Mouse (Mus musculus) limb, embryonic 12.5 days (tissue): ENCODE data around the gene Rad54l2. TPM values are rescaled to one million over a fixed set of nuclear protein-coding genes. Genes with fewer than 3 reads are reported as not detected.

Source experiments
- ATAC-seq: fragments of 200-750 bp; cut with Nextera tagmentation; 2 replicates; pipeline ENCODE4 v1.8.0; 2017; ENCODE audit warnings: low read depth, moderate TSS enrichment; ENCODE audit not compliant: insufficient number of reproducible peaks, insufficient read depth, low FRiP score, low TSS enrichment
- H3K27ac ChIP-seq: fragments of 300-500 bp; sonication (generic); 2 replicates; pipeline ENCODE4 v1.5.1; 2016; ENCODE audit warnings: mild to moderate bottlenecking, moderate library complexity
- H3K27me3 ChIP-seq: fragments of 300-500 bp; sonication (generic); 2 replicates; pipeline ENCODE4 v1.6.1; 2016; ENCODE audit warnings: mild to moderate bottlenecking, moderate library complexity
- H3K36me3 ChIP-seq: fragments of 300-500 bp; sonication (generic); 2 replicates; pipeline ENCODE4 v1.6.1; 2016; ENCODE audit warnings: mild to moderate bottlenecking, moderate library complexity
- H3K4me1 ChIP-seq: fragments of 300-500 bp; sonication (generic); replicated peaks from 2 replicates; pipeline ENCODE4 v1.6.1; 2016
- H3K4me2 ChIP-seq: fragments of 300-500 bp; sonication (generic); 2 replicates; pipeline ENCODE4 v1.6.1; 2016; ENCODE audit warnings: mild to moderate bottlenecking, moderate library complexity
- H3K4me3 ChIP-seq: fragments of 300-500 bp; sonication (generic); replicated peaks from 2 replicates; pipeline ENCODE4 v1.5.1; 2016; ENCODE audit warnings: mild to moderate bottlenecking
- H3K9ac ChIP-seq: fragments of 300-500 bp; sonication (generic); replicated peaks from 2 replicates; pipeline ENCODE4 v1.6.1; 2016; ENCODE audit warnings: mild to moderate bottlenecking, moderate library complexity
- H3K9me3 ChIP-seq: fragments of 300-500 bp; sonication (generic); 2 replicates; pipeline ENCODE4 v1.6.1; 2016; ENCODE audit warnings: mild to moderate bottlenecking, moderate library complexity
- WGBS: fragments of 180-500 bp; shearing (Covaris S2); methylation state at CpG from one replicate; pipeline ENCODE4 v1.1.7; 2016; 5-methylcytosine and 5-hydroxymethylcytosine counted together
- polyA plus RNA-seq: library from polyadenylated mRNA; unstranded; fragments of >200 nt; fragmentation: Nextera tagmentation; extraction: Ambion mirVana; gene quantifications from 2 replicates; pipeline ENCODE4 v1.2.1, GENCODE M21; 2016

The Rad54l2 gene
- polyA plus RNA-seq, 1 experiment from 2014 or later: 12.2 TPM

- Histone ChIP-seq H3K4me3 (no peak overlapping the region), H3K4me1 (no peaks in the 10 kb centered on the region), H3K4me2 (no peak overlapping the region), H3K27ac (no peak overlapping the region), H3K9ac (no peak overlapping the region), H3K9me3 (no peaks in the 10 kb centered on the region), H3K27me3 (no peaks in the 10 kb centered on the region), H3K36me3 (peaks cover 94% of the 10 kb centered on the region)
- ATAC-seq: no peak
- WGBS: 95% methylated on average over 2 of the region's 2 CpGs
Measured at GRCm38 (mm10) chr9:106712470-106712869, 76.5 kb downstream of the Rad54l2 start.

GRCm38 (mm10) chr9:106692973-106693481 is 96.0 kb downstream of the Rad54l2 start:
- H3K36me3 ChIP-seq: peaks cover 65% of the 10 kb centered on the region
- no peak for ATAC-seq
- no peaks in the 10 kb centered on the region for H3K4me1 ChIP-seq
- no peak overlapping the region for H3K4me3 ChIP-seq
- H3K27ac ChIP-seq: no peak overlapping the region
- H3K9me3 ChIP-seq: no peaks in the 10 kb centered on the region
- no peak overlapping the region for H3K4me2 ChIP-seq
- WGBS: 94% methylated on average over 11 of the region's 11 CpGs
- no peak overlapping the region for H3K9ac ChIP-seq
- no peaks in the 10 kb centered on the region for H3K27me3 ChIP-seq

GRCm38 (mm10) chr9:106688834-106689233 is 100.2 kb downstream of the Rad54l2 start:
- Histone ChIP-seq H3K27ac (no peak overlapping the region), H3K9ac (no peak overlapping the region), H3K9me3 (no peaks in the 10 kb centered on the region), H3K4me3 (no peak overlapping the region), H3K27me3 (no peaks in the 10 kb centered on the region), H3K4me1 (peaks cover 25% of the 10 kb centered on the region), H3K4me2 (no peak overlapping the region), H3K36me3 (peaks cover 31% of the 10 kb centered on the region)
- ATAC-seq: no peak
- WGBS: 81% methylated on average over 8 of the region's 8 CpGs

- no peak overlapping the region for H3K27ac ChIP-seq
- WGBS: 27% methylated on average over 8 of the region's 8 CpGs
- no peaks in the 10 kb centered on the region for H3K9me3 ChIP-seq
- peak overlapping the region; percentile 34 for H3K4me2 ChIP-seq
- no peaks in the 10 kb centered on the region for H3K27me3 ChIP-seq
- H3K9ac ChIP-seq: no peak overlapping the region
- no peak overlapping the region for H3K4me3 ChIP-seq
- peak; percentile 80 for ATAC-seq
- peaks cover 20% of the 10 kb centered on the region for H3K36me3 ChIP-seq
- peaks cover 25% of the 10 kb centered on the region for H3K4me1 ChIP-seq
Measured at GRCm38 (mm10) chr9:106686983-106687650, 101.9 kb downstream of the Rad54l2 start.

GRCm38 (mm10) chr9:106685249-106686101 is 103.5 kb downstream of the Rad54l2 start, which contains the start of gene Tex264:
Tex264 (minus strand) TSS chr9:106685927.
- peak within 1 kb of the TSS; percentile 87 for H3K4me3 ChIP-seq
- H3K4me2 ChIP-seq: peak within 1 kb of the TSS; percentile 89
- H3K27me3 ChIP-seq: no peaks in the 10 kb centered on the region
- no peaks in the 10 kb centered on the region for H3K9me3 ChIP-seq
- peak within 1 kb of the TSS; percentile 83 for H3K9ac ChIP-seq
- peaks cover 28% of the 10 kb centered on the region for H3K36me3 ChIP-seq
- H3K27ac ChIP-seq: peak within 1 kb of the TSS; percentile 90
- under 1% methylated on average over 83 of the region's 86 CpGs for WGBS
- peak; percentile 88 for ATAC-seq
- H3K4me1 ChIP-seq: peaks cover 25% of the 10 kb centered on the region

GRCm38 (mm10) chr9:106684918-106685248 is 104.1 kb downstream of the Rad54l2 start:
- 10% methylated on average over 9 of the region's 14 CpGs for WGBS
- H3K27ac ChIP-seq: peak overlapping the region; percentile 90
- no peak for ATAC-seq

GRCm38 (mm10) chr9:106684093-106684872 is 104.7 kb downstream of the Rad54l2 start:
- Histone ChIP-seq H3K27me3 (no peaks in the 10 kb centered on the region), H3K4me3 (peak overlapping the region; percentile 87), H3K4me2 (peak overlapping the region; percentile 89), H3K36me3 (peaks cover 34% of the 10 kb centered on the region), H3K27ac (peak overlapping the region; percentile 90; the same call in 1 of the 2 replicates), H3K9me3 (no peaks in the 10 kb centered on the region), H3K4me1 (peaks cover 25% of the 10 kb centered on the region), H3K9ac (peak overlapping the region; percentile 83)
- 79% methylated on average over 6 of the region's 6 CpGs for WGBS
- no peak for ATAC-seq

More at GRCm38 (mm10) chr9:106684918-106685248, 104.1 kb downstream of the Rad54l2 start:
- Histone ChIP-seq H3K27me3 (no peaks in the 10 kb centered on the region), H3K4me1 (peaks cover 25% of the 10 kb centered on the region), H3K9ac (peak overlapping the region; percentile 83), H3K36me3 (peaks cover 33% of the 10 kb centered on the region), H3K4me2 (peak overlapping the region; percentile 89), H3K4me3 (peak overlapping the region; percentile 87), H3K9me3 (no peaks in the 10 kb centered on the region)

GRCm38 (mm10) chr9:106681026-106681425 is 108.0 kb downstream of the Rad54l2 start:
- H3K4me1 ChIP-seq: peaks cover 12% of the 10 kb centered on the region
- no peak overlapping the region for H3K4me3 ChIP-seq
- no peak overlapping the region for H3K4me2 ChIP-seq
- H3K9ac ChIP-seq: no peak overlapping the region
- H3K36me3 ChIP-seq: peaks cover 55% of the 10 kb centered on the region
- WGBS: 87% methylated on average over 9 of the region's 9 CpGs
- H3K27ac ChIP-seq: no peak overlapping the region
- H3K9me3 ChIP-seq: no peaks in the 10 kb centered on the region
- ATAC-seq: no peak
- H3K27me3 ChIP-seq: no peaks in the 10 kb centered on the region

GRCm38 (mm10) chr9:106678242-106678641 is 110.8 kb downstream of the Rad54l2 start:
- 79% methylated on average over 4 of the region's 4 CpGs for WGBS
- Histone ChIP-seq H3K27me3 (no peaks in the 10 kb centered on the region), H3K9me3 (no peaks in the 10 kb centered on the region), H3K4me2 (no peak overlapping the region), H3K9ac (no peak overlapping the region), H3K36me3 (peaks cover 63% of the 10 kb centered on the region), H3K4me3 (no peak overlapping the region), H3K27ac (no peak overlapping the region), H3K4me1 (no peaks in the 10 kb centered on the region)
- ATAC-seq: no peak

GRCm38 (mm10) chr9:106677702-106678101 is 111.3 kb downstream of the Rad54l2 start:
- no peaks in the 10 kb centered on the region for H3K4me1 ChIP-seq
- no peaks in the 10 kb centered on the region for H3K27me3 ChIP-seq
- no peaks in the 10 kb centered on the region for H3K9me3 ChIP-seq
- 81% methylated on average over 5 of the region's 5 CpGs for WGBS
- H3K27ac ChIP-seq: no peak overlapping the region
- no peak overlapping the region for H3K9ac ChIP-seq
- peaks cover 67% of the 10 kb centered on the region for H3K36me3 ChIP-seq
- no peak for ATAC-seq
- no peak overlapping the region for H3K4me2 ChIP-seq
- no peak overlapping the region for H3K4me3 ChIP-seq

- H3K9ac ChIP-seq: no peak overlapping the region
- 79% methylated on average over 4 of the region's 4 CpGs for WGBS
- H3K4me3 ChIP-seq: no peak overlapping the region
- no peaks in the 10 kb centered on the region for H3K27me3 ChIP-seq
- ATAC-seq: no peak
- no peaks in the 10 kb centered on the region for H3K4me1 ChIP-seq
- H3K9me3 ChIP-seq: no peaks in the 10 kb centered on the region
- peaks cover 71% of the 10 kb centered on the region for H3K36me3 ChIP-seq
- no peak overlapping the region for H3K4me2 ChIP-seq
- H3K27ac ChIP-seq: no peak overlapping the region
Measured at GRCm38 (mm10) chr9:106676571-106676970, 112.4 kb downstream of the Rad54l2 start.
